Mouse (Mus musculus) forebrain, embryonic 16.5 days (tissue): ENCODE measurements around the gene Wdr74. TPM values are rescaled to one million over a fixed set of nuclear protein-coding genes. Genes with fewer than 3 reads are reported as not detected.

Experiments
- ATAC-seq: fragments of 200-750 bp; cut with Nextera tagmentation; 2 replicates; pipeline ENCODE4 v1.8.0; 2017; ENCODE audit warnings: mild to moderate bottlenecking, moderate library complexity
- H3K27ac ChIP-seq: fragments of 300-500 bp; sonication (generic); 2 replicates; pipeline ENCODE4 v1.5.1; 2014; ENCODE audit warnings: low read length, control low read depth
- H3K27me3 ChIP-seq: fragments of 300-500 bp; sonication (generic); replicated peaks from 2 replicates; pipeline ENCODE4 v1.6.1; 2014; ENCODE audit warnings: low read length; ENCODE audit not compliant: control insufficient read depth, insufficient read depth
- H3K36me3 ChIP-seq: fragments of 300-500 bp; sonication (generic); 2 replicates; pipeline ENCODE4 v1.6.1; 2014; ENCODE audit not compliant: control insufficient read depth, insufficient read depth
- H3K4me1 ChIP-seq: fragments of 300-500 bp; sonication (generic); replicated peaks from 2 replicates; pipeline ENCODE4 v1.6.1; 2014; ENCODE audit warnings: low read length; ENCODE audit not compliant: control insufficient read depth, insufficient read depth
- H3K4me2 ChIP-seq: fragments of 300-500 bp; sonication (generic); 2 replicates; pipeline ENCODE4 v1.6.1; 2014; ENCODE audit warnings: mild to moderate bottlenecking, low read length, control low read depth
- H3K4me3 ChIP-seq: fragments of 300-500 bp; sonication (generic); replicated peaks from 2 replicates; pipeline ENCODE4 v1.5.1; 2014; ENCODE audit warnings: mild to moderate bottlenecking, low read length, control low read depth
- H3K9ac ChIP-seq: fragments of 300-500 bp; sonication (generic); replicated peaks from 2 replicates; pipeline ENCODE4 v1.6.1; 2014; ENCODE audit warnings: low read depth, low read length, control low read depth
- H3K9me3 ChIP-seq: fragments of 300-500 bp; sonication (generic); 2 replicates; pipeline ENCODE4 v1.6.1; 2016; ENCODE audit warnings: low read length; ENCODE audit not compliant: control insufficient read depth
- WGBS: fragments of 180-500 bp; shearing (Covaris S2); extraction: QIAGEN DNeasy Blood & Tissue Kit; methylation state at CpG from one replicate; pipeline ENCODE4 v1.1.7; 2014; 5-methylcytosine and 5-hydroxymethylcytosine counted together
- microRNA-seq: library from miRNA; unstranded; fragments of <30 nt; microRNA quantifications from one replicate; pipeline ENCODE4, GENCODE M21; 2017
- polyA plus RNA-seq: library from polyadenylated mRNA; unstranded; fragments of >200 nt; fragmentation: Nextera tagmentation; extraction: Ambion mirVana; gene quantifications from 2 replicates; pipeline ENCODE4 v1.2.1, GENCODE M21; 2015

Gene Wdr74
- polyA plus RNA-seq, 1 experiment from 2014 or later = 109 TPM

GRCm38 (mm10) chr19:8774086-8774835, 38.6 kb downstream of the Wdr74 start, which contains the start of gene Tmem179b:
Gene Tmem179b, minus strand, starts transcription at chr19:8774467.
- Histone ChIP-seq H3K9ac (peak within 1 kb of the TSS; percentile 96), H3K4me3 (peak within 1 kb of the TSS; percentile 82), H3K9me3 (no peaks in the 10 kb centered on the region), H3K27me3 (no peaks in the 10 kb centered on the region), H3K36me3 (peaks cover 13% of the 10 kb centered on the region), H3K4me2 (peak within 1 kb of the TSS; percentile 99), H3K27ac (peak within 1 kb of the TSS; percentile 99), H3K4me1 (peaks cover 34% of the 10 kb centered on the region)
- WGBS = under 1% methylated on average over 68 of the region's 68 CpGs
- ATAC-seq = peak; percentile 95

GRCm38 (mm10) chr19:8774951-8775421, 39.4 kb downstream of the Wdr74 start:
- 5% methylated on average over 20 of the region's 20 CpGs for WGBS
- Histone ChIP-seq H3K27me3 (no peaks in the 10 kb centered on the region), H3K4me3 (peak overlapping the region; percentile 82), H3K4me1 (peaks cover 34% of the 10 kb centered on the region), H3K9me3 (no peaks in the 10 kb centered on the region), H3K4me2 (peak overlapping the region; percentile 99), H3K9ac (peak overlapping the region; percentile 96), H3K36me3 (peaks cover 9% of the 10 kb centered on the region; the same call in 1 of the 2 replicates), H3K27ac (peak overlapping the region; percentile 99)
- ATAC-seq = no peak

GRCm38 (mm10) chr19:8786008-8786781, 50.6 kb downstream of the Wdr74 start, which contains the start of gene Taf6l:
Gene Taf6l, minus strand, starts transcription at chr19:8786417.
- peak; percentile 100 for ATAC-seq
- H3K4me3 ChIP-seq = peak within 1 kb of the TSS; percentile 86

GRCm38 (mm10) chr19:8788521-8788920, 52.9 kb downstream of the Wdr74 start:
- Histone ChIP-seq H3K9me3 (no peaks in the 10 kb centered on the region), H3K4me1 (peaks cover 16% of the 10 kb centered on the region), H3K9ac (no peak overlapping the region), H3K27me3 (no peaks in the 10 kb centered on the region), H3K4me3 (no peak overlapping the region), H3K36me3 (peaks cover 8% of the 10 kb centered on the region), H3K4me2 (no peak overlapping the region), H3K27ac (peak overlapping the region; percentile 37; the same call in 1 of the 2 replicates)
- ATAC-seq = no peak
- 15% methylated on average over 3 of the region's 3 CpGs for WGBS

More at GRCm38 (mm10) chr19:8786008-8786781, 50.6 kb downstream of the Wdr74 start, which contains the start of gene Taf6l:
- H3K27ac ChIP-seq = peak within 1 kb of the TSS; percentile 81
- H3K4me1 ChIP-seq = peaks cover 16% of the 10 kb centered on the region
- peak within 1 kb of the TSS; percentile 64 for H3K4me2 ChIP-seq
- H3K27me3 ChIP-seq = no peaks in the 10 kb centered on the region
- H3K9me3 ChIP-seq = no peaks in the 10 kb centered on the region
- peak within 1 kb of the TSS; percentile 81 for H3K9ac ChIP-seq
- WGBS = under 1% methylated on average over 32 of the region's 32 CpGs
- peaks cover 8% of the 10 kb centered on the region for H3K36me3 ChIP-seq

- Histone ChIP-seq H3K4me2 (no peak overlapping the region), H3K27ac (peak overlapping the region; percentile 37), H3K4me1 (peaks cover 16% of the 10 kb centered on the region), H3K9me3 (no peaks in the 10 kb centered on the region), H3K27me3 (no peaks in the 10 kb centered on the region), H3K9ac (no peak overlapping the region), H3K4me3 (no peak overlapping the region), H3K36me3 (peaks cover 14% of the 10 kb centered on the region)
- 24% methylated on average over 1 of the region's 1 CpGs for WGBS
- no peak for ATAC-seq
Observed at GRCm38 (mm10) chr19:8789171-8789570, 53.5 kb downstream of the Wdr74 start.

GRCm38 (mm10) chr19:8790171-8790570, 54.5 kb downstream of the Wdr74 start:
- Histone ChIP-seq H3K9ac (no peak overlapping the region), H3K4me2 (no peak overlapping the region), H3K36me3 (peaks cover 18% of the 10 kb centered on the region), H3K27ac (peak overlapping the region; percentile 37), H3K4me3 (no peak overlapping the region), H3K9me3 (no peaks in the 10 kb centered on the region), H3K4me1 (peaks cover 12% of the 10 kb centered on the region), H3K27me3 (no peaks in the 10 kb centered on the region)
- ATAC-seq = no peak
- WGBS = 82% methylated on average over 7 of the region's 7 CpGs

Small RNA genes lying within 50 kb of the gene (microRNA-seq; reads per million reads assigned to microRNA genes)
- gene Mir6992 = not detected

Other genes with a start within 250 kb of the Wdr74 start
- 9.2 and 11.2 TPM in 2 replicates for gene Slc22a8, start 144.6 kb upstream of the Wdr74 start, polyA plus RNA-seq
- gene Slc22a6, start 117.8 kb upstream of the Wdr74 start, polyA plus RNA-seq = 9.4 and 14.0 TPM in 2 replicates
- 6.9 and 8.2 TPM in 2 replicates for gene Chrm1, start 72.0 kb upstream of the Wdr74 start, polyA plus RNA-seq
- gene Slc3a2, start 12.5 kb upstream of the Wdr74 start, polyA plus RNA-seq = 186 TPM in 2 replicates
- 2.5 and 2.8 TPM in 2 replicates for gene 1700092M07Rik, start 4.9 kb downstream of the Wdr74 start, polyA plus RNA-seq
- gene Stx5a, start 5.6 kb downstream of the Wdr74 start, polyA plus RNA-seq = 129 and 136 TPM in 2 replicates
- gene Nxf1, start 21.2 kb downstream of the Wdr74 start, polyA plus RNA-seq = 200 and 218 TPM in 2 replicates
- 230 and 247 TPM in 2 replicates for gene Tmem223, start 35.2 kb downstream of the Wdr74 start, polyA plus RNA-seq
- gene Tmem179b, start 38.6 kb downstream of the Wdr74 start, polyA plus RNA-seq = 27.0 and 29.1 TPM in 2 replicates
- 30.8 and 32.2 TPM in 2 replicates for gene Taf6l, start 50.6 kb downstream of the Wdr74 start, polyA plus RNA-seq
- gene Polr2g, start 62.8 kb downstream of the Wdr74 start, polyA plus RNA-seq = 160 and 164 TPM in 2 replicates
- gene Zbtb3, start 66.7 kb downstream of the Wdr74 start, polyA plus RNA-seq = 8.9 and 9.6 TPM in 2 replicates
- gene Ttc9c, start 83.5 kb downstream of the Wdr74 start, polyA plus RNA-seq = 71.1 and 72.1 TPM in 2 replicates
- 5.1 and 5.5 TPM in 2 replicates for gene Hnrnpul2, start 84.2 kb downstream of the Wdr74 start, polyA plus RNA-seq
- not detected in 2 replicates for gene AC129217.1, start 93.9 kb downstream of the Wdr74 start, polyA plus RNA-seq
- 88.3 and 98.7 TPM in 2 replicates for gene Bscl2, start 101.6 kb downstream of the Wdr74 start, polyA plus RNA-seq
- 258 and 306 TPM in 2 replicates for gene Gng3, start 103.4 kb downstream of the Wdr74 start, polyA plus RNA-seq
- 0.45 and 0.57 TPM in 2 replicates for gene Lrrn4cl, start 114.9 kb downstream of the Wdr74 start, polyA plus RNA-seq
- 172 and 173 TPM in 2 replicates for gene Ubxn1, start 135.7 kb downstream of the Wdr74 start, polyA plus RNA-seq
- gene Uqcc3, start 145.1 kb downstream of the Wdr74 start, polyA plus RNA-seq = 49.7 and 53.5 TPM in 2 replicates
- gene Lbhd1, start 147.9 kb downstream of the Wdr74 start, polyA plus RNA-seq = 50.0 and 51.9 TPM in 2 replicates
- not detected in 2 replicates for gene Gm49403, start 148.1 kb downstream of the Wdr74 start, polyA plus RNA-seq
- gene 1810009A15Rik, start 153.0 kb downstream of the Wdr74 start, polyA plus RNA-seq = 49.9 and 50.6 TPM in 2 replicates
- gene Gm49416, start 153.1 kb downstream of the Wdr74 start, polyA plus RNA-seq = 0.34 TPM in 1 of 2 replicates, not detected in the other
- 41.0 and 45.9 TPM in 2 replicates for gene Ints5, start 157.2 kb downstream of the Wdr74 start, polyA plus RNA-seq
- gene Ganab, start 162.2 kb downstream of the Wdr74 start, polyA plus RNA-seq = 91.7 and 95.1 TPM in 2 replicates
- 67.3 and 75.9 TPM in 2 replicates for gene B3gat3, start 184.5 kb downstream of the Wdr74 start, polyA plus RNA-seq
- 1.7 and 1.8 TPM in 2 replicates for gene Rom1, start 193.5 kb downstream of the Wdr74 start, polyA plus RNA-seq
- gene Eml3, start 193.7 kb downstream of the Wdr74 start, polyA plus RNA-seq = 9.7 and 10.5 TPM in 2 replicates
- gene Mta2, start 206.0 kb downstream of the Wdr74 start, polyA plus RNA-seq = 175 and 186 TPM in 2 replicates
- gene Tut1, start 218.0 kb downstream of the Wdr74 start, polyA plus RNA-seq = 33.6 and 35.5 TPM in 2 replicates
- gene Eef1g, start 231.2 kb downstream of the Wdr74 start, polyA plus RNA-seq = 346 and 348 TPM in 2 replicates